Mouse (Mus musculus) lung, adult 2 months (tissue): ENCODE measurements around the gene Eva1c. TPM values are rescaled to one million over a fixed set of nuclear protein-coding genes. Genes with fewer than 3 reads are reported as not detected.

ENCODE experiments used
- DNase-seq: peaks from one replicate; pipeline ENCODE4 v3.0.0; 2022
- H3K4me1 ChIP-seq: fragments of 200-500 bp; 2 replicates; pipeline ENCODE4 v1.6.1; 2011; ENCODE audit warnings: low read length; ENCODE audit not compliant: control insufficient read depth, insufficient read depth
- H3K4me3 ChIP-seq: fragments of 200-500 bp; replicated peaks from 2 replicates; pipeline ENCODE3; 2011; ENCODE audit warnings: low read depth, mild to moderate bottlenecking, control low read depth, low read length; ENCODE audit errors: extremely low read depth
- CTCF ChIP-seq: fragments of 200-500 bp; IDR thresholded peaks from 2 replicates; pipeline ENCODE4 v1.5.1; 2011; ENCODE audit warnings: mild to moderate bottlenecking, low read length, control low read depth; ENCODE audit not compliant: insufficient read depth
- POLR2A ChIP-seq: fragments of 200-500 bp; IDR thresholded peaks from 2 replicates; pipeline ENCODE4 v1.6.1; 2011; ENCODE audit warnings: low read depth, mild to moderate bottlenecking, control low read depth, low read length, borderline replicate concordance; ENCODE audit errors: extremely low read depth
- WGBS: fragments of 180-500 bp; shearing (Covaris S2); methylation state at CpG from one replicate; pipeline ENCODE4 v1.1.7; 2018; 5-methylcytosine and 5-hydroxymethylcytosine counted together
- polyA plus RNA-seq: library from polyadenylated mRNA; depleted of rRNA; stranded (reverse); fragments of >200 nt; gene quantifications from 2 replicates; pipeline ENCODE4 v1.2.3, GENCODE M21; 2012

Eva1c gene
- polyA plus RNA-seq, 1 experiment, result 8.9 TPM

- whole genome bisulfite sequencing, result 87% methylated on average over 4 of the region's 4 CpGs
- TF ChIP-seq CTCF (no peak), POLR2A (no peak)
- Histone ChIP-seq H3K4me1 (no peaks in the 10 kb centered on the region), H3K4me3 (no peak overlapping the region)
- no peak for DNase-seq
Measured at GRCm38 (mm10) chr16:90858206-90858605, 31.7 kb downstream of the Eva1c start.

- WGBS, result 50% methylated on average over 3 of the region's 3 CpGs
- 0 out of 2 replicates have a peak, but pooled peaks cover 2% of the 10 kb centered on the region for H3K4me1 ChIP-seq
- no peak for DNase-seq
- H3K4me3 ChIP-seq, result no peak overlapping the region
- TF ChIP-seq CTCF (no peak), POLR2A (no peak)
Measured at GRCm38 (mm10) chr16:90863036-90863435, 36.5 kb downstream of the Eva1c start.

GRCm38 (mm10) chr16:90863468-90864046 is 37.0 kb downstream of the Eva1c start:
- no peak for TF ChIP-seq POLR2A
- TF ChIP-seq CTCF, result no peak
- Histone ChIP-seq H3K4me1 (0 out of 2 replicates have a peak, but pooled peaks cover 2% of the 10 kb centered on the region), H3K4me3 (no peak overlapping the region)
- 82% methylated on average over 10 of the region's 10 CpGs for WGBS
- DNase-seq, result no peak

DNA sequence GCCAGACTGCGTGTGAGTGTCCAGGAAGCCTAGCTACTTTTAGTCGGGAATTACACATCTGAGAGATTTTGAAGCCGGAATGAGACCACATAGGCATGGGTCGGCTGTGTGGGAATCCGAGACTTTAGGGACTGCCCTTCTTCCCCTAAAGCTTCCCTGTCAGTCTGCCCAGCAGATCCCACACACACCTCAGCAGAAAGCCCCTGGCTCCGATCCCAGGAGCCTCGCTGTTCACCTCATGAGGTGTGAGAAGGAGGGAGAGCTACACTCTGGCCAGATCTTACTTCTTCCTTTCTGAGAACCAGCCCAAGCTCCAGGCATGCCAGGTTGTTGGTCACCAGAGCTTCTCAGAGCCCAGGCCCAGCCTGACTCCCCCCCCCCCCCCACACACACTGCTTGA is 38.2 kb downstream of the Eva1c start:
- Histone ChIP-seq H3K4me1 (0 out of 2 replicates have a peak, but pooled peaks cover 2% of the 10 kb centered on the region), H3K4me3 (no peak overlapping the region)
- 50% methylated on average over 7 of the region's 7 CpGs for WGBS
- TF ChIP-seq CTCF (no peak), POLR2A (no peak)
- no peak for DNase-seq

- 29% methylated on average over 9 of the region's 9 CpGs for WGBS
- no peak for TF ChIP-seq CTCF
- DNase-seq, result no peak
- H3K4me3 ChIP-seq, result no peak overlapping the region
- 0 out of 2 replicates have a peak, but pooled peaks cover 2% of the 10 kb centered on the region for H3K4me1 ChIP-seq
Measured at GRCm38 (mm10) chr16:90865652-90866051, 39.1 kb downstream of the Eva1c start.

DNA sequence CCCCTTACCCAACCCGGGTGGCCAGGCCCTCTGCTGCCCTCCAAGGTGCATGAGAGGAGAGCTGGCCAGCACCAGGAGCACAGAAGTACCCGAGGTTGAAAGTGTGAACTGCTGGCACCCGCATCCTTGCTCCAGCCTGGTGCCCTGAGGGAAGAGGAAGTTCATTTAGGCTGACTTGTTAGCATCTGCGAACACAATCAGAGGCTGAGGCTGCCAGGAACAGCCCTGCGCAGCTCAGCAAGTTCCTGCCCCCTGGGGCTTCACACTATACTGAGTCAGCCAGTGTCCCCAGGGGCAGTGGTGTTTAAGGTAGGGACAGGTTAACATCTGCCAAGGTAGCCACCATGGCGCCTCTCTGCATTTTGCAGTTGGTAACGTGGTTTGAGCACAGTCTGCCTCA is 41.6 kb downstream of the Eva1c start:
- no peak for DNase-seq
- Histone ChIP-seq H3K4me1 (0 out of 2 replicates have a peak, but pooled peaks cover 2% of the 10 kb centered on the region), H3K4me3 (no peak overlapping the region)
- no peak for TF ChIP-seq CTCF
- TF ChIP-seq POLR2A, result no peak
- WGBS, result 36% methylated on average over 7 of the region's 7 CpGs

GRCm38 (mm10) chr16:90869361-90869760 is 42.8 kb downstream of the Eva1c start:
- 49% methylated on average over 4 of the region's 4 CpGs for WGBS
- Histone ChIP-seq H3K4me1 (0 out of 2 replicates have a peak, but pooled peaks cover 2% of the 10 kb centered on the region), H3K4me3 (no peak overlapping the region)
- no peak for DNase-seq
- TF ChIP-seq POLR2A, result no peak

GRCm38 (mm10) chr16:90872936-90873335 is 46.4 kb downstream of the Eva1c start:
- TF ChIP-seq POLR2A (no peak), CTCF (no peak)
- DNase-seq, result no peak
- Histone ChIP-seq H3K4me1 (no peaks in the 10 kb centered on the region), H3K4me3 (no peak overlapping the region)
- WGBS, result 77% methylated on average over 8 of the region's 8 CpGs

- no peak for DNase-seq
- Histone ChIP-seq H3K4me1 (no peaks in the 10 kb centered on the region), H3K4me3 (no peak overlapping the region)
- TF ChIP-seq CTCF, result no peak
- TF ChIP-seq POLR2A, result no peak
- 65% methylated on average over 5 of the region's 5 CpGs for WGBS
Measured at GRCm38 (mm10) chr16:90874536-90874935, 48.0 kb downstream of the Eva1c start.

GRCm38 (mm10) chr16:90878135-90878860 is 51.8 kb downstream of the Eva1c start:
- H3K4me3 ChIP-seq, result no peak overlapping the region
- no peak for DNase-seq
- H3K4me1 ChIP-seq, result no peaks in the 10 kb centered on the region; the same call in 1 of the 2 replicates
- WGBS, result 87% methylated on average over 3 of the region's 3 CpGs
- TF ChIP-seq CTCF (no peak), POLR2A (no peak)
